Mouse (Mus musculus): ENCODE measurements around the gene Gna15.

GRCm38 (mm10) chr10:81474461-81474860 lies 49.6 kb downstream of the Gna15 start:
- TF ChIP-seq CTCF (IDR thresholded peaks at IDR 0.05; ENCODE audit: low read depth) (no peak), EP300 (IDR thresholded peaks at IDR 0.05; ENCODE audit: low read depth) (no peak)
